Mouse (Mus musculus): ENCODE measurements around the gene Herc2.
A peak's percentile ranks its signal among the peaks of the same experiment; 100 is the strongest.
"Not testable (repeated sequence)": the region's sequence is repeated elsewhere in the genome, so short reads cannot be mapped to it uniquely, and the experiment has no call there.

Gene Herc2

GRCm38 (mm10) chr7:56049831-56050321 is at the start of gene Herc2:
Gene Herc2, plus strand, starts transcription at chr7:56050196.
- DNase-seq, result peak; percentile 100

GRCm38 (mm10) chr7:56010318-56011017 is 39.5 kb upstream of the Herc2 start:
- DNase-seq, result no peak

DNA sequence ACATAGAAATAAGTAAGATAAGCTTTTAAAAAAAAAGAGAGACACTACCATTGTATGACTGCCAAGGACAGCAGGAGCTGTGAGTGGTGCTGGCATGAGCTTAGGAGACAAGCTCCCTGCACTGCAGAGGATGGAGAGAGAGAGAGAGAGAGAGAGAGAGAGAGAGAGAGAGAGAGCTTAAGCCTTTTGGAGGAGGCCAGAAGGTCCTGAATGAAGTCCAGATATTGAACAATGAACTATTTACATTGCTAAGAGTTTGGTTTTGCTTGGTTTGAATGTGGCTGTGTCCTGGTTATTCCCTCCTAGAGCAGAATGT is 39.0 kb upstream of the Herc2 start:
- no peak for DNase-seq

DNA sequence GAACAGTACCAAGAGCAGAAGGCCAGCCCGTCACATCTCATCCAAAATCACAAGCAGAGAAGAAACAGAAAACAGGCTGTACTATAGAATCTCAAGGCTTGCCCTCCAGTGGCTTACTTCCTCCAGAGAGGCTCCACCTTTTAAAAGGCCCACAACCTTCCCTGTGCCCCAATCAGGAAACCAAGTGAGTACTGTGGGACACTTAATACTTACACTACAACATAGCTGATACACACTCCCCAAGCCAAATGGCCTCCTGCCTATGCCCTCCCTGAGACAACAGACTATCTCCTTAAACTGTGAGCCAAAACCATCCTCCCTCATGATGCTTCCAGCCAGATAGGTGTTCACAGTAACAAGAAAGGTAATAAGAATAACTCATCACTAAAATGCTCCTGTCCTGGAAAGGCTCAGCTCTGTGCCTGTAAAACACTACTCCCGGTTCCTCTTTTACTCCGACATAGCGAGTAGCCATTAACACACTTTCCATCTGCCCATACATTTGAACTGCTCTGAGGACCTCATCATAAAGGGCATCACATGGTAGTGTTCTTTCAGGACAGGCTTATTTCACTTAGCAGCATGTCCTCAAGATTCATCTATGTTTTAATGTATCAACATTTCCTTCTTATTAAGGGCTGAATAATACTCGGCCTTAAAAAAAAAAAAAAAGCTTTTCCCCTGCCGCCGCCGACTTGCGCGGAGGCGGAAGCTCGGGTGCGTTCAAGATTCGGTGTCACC is 36.6 kb upstream of the Herc2 start:
- no peak for DNase-seq

DNA sequence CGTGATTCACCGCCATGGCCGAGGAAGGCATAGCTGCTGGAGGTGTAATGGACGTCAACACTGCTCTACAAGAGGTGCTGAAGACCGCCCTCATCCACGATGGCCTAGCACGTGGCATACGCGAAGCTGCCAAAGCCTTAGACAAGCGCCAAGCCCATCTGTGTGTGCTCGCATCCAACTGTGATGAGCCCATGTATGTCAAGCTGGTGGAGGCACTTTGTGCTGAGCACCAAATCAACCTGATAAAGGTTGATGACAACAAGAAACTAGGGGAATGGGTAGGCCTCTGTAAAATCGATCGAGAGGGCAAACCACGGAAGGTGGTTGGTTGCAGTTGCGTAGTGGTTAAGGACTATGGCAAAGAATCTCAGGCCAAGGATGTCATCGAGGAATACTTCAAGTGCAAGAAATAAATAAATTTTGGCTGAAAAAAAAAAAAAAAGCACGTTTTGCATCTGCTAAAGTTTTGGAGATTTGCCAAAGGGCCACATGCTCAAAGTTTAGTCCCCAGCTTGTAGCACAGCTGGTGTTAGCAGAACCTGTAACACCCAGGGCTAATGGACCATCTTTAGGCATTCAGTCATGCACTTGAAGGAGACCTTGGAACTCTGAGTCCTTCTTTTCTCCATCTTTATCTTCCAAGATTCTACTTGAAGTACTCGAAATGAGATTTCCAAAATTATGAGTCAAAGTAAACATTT is 35.8 kb upstream of the Herc2 start:
- not testable (repeated sequence) for DNase-seq

- DNase-seq, result no peak
Measured at GRCm38 (mm10) chr7:56015172-56015571, 34.8 kb upstream of the Herc2 start.

DNA sequence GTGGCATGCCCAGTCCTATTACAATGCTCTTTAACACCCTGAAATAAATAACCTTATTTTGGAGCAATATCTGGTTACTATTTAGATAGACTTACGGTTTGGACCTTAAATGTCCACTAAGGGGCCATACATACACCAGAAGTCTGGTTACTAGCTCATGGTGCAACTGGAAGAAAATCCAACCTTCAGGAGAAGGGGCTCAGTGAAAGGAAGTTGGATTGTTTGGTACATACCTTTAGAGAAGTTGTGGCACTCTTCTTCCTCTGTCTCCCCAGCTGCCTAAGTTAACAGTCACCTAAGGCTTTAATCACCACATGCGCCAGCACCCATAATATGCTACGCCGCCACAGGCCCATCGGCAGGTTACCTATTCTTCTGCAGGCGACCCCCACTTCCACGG is 34.2 kb upstream of the Herc2 start:
- DNase-seq, result no peak

DNA sequence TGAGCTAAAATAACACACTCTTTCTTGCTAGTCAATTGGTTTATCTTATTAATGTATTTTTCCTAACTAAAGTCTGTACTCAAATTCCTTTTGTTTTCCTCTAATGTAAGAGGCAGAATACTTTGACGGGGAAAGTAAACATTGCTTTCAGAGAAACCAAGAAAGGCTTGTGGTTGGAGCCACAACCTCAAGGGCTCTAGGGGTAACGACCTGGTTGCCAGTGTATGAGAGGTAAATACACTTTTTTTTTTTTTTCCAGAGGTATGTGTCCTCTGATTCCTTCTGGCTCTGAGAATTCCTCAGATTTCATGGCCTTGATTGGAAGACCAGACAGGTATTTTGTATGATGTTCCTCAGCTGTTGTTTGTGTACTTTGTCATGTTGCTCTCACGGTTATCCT is 32.2 kb upstream of the Herc2 start:
- DNase-seq, result no peak

GRCm38 (mm10) chr7:56018446-56018971 is 31.5 kb upstream of the Herc2 start:
- no peak for DNase-seq

DNA sequence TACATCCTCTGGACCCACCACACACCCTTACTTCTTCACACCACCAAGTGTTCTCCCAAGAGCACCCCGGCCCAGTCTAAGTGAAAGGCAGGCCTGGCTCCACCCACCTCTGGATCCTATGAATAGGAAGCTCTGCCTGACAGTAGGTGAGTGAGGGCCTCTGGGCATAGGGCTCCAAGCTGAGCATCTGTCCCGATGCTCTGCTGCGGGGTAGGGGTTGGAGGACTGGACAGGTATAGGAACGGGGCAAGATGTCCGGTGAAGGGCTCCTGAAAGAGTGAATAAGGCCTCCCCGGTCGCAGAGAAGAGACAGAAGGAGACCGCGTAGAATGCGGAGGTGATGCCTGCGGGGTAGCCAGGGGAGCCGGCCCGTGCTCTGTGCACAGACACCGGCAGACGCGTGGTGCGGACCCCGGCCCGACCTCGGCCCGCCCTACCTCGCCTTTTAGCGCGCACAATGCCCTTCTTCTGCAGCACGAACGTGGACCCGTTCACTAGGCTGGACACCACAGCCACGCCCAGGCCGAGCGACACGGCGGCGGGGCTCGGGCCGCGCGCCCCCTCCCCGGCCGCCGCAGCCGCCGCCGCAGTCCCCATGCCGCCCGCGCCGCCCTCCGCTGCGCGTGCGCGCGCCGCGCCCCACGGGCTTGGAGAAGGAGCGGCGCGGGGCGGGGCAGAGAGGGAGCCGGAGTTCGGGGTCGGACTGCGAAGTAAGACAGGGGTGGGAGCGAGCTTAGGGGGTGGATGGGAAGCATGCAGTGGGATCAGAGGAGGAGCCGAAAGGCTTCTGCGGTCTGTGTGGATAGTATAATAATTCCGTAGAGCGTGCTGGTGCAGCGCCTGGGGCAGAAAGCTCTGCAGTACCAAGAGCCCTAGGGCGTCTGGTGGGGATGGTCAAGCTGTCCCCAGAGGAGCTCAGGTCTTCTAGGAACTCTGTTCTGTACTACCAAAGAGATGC is 30.7 kb upstream of the Herc2 start:
- DNase-seq, result peak; percentile 73

DNA sequence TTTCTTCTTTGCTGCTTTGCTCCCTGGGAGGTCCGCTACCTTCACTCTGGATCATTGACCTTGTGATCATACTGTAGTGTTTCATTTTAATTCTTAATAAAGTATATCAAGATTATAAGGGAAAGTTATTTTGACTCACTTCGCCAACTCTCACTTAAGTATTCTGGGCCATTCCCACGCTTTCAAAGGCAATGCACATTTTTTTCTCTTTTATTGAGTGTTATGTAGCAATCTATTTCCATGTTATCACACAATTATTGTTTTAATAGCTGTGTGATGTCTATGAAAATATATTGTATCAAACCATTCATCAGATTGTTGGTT is 30.1 kb upstream of the Herc2 start, which contains the start of gene Nipa1:
Gene Nipa1, minus strand, starts transcription at position 25 of the 324 bp plus-strand sequence.
- no peak for DNase-seq

- DNase-seq, result no peak
Measured at GRCm38 (mm10) chr7:56023586-56023985, 26.4 kb upstream of the Herc2 start.

- DNase-seq, result peak; percentile 63
Measured at GRCm38 (mm10) chr7:56042353-56042752, 7.6 kb upstream of the Herc2 start.

GRCm38 (mm10) chr7:56043577-56044266 is 6.3 kb upstream of the Herc2 start:
- DNase-seq, result no peak

DNA sequence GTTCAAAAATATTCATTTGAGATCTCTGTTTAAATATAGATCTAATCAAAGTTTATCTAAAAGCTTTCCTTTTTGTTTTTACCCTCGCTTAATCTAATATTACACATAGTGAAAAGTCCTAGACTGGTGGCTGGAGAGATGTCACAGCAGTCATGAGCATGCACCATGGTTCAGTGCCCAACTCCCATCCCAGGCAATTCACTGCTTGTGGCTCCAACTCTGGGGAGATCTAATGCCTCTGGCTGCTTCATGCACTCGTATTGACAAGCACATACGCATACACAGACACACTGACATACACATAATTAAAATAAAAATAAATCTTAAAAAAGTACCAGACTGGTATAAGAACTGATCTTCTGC is 5.7 kb upstream of the Herc2 start:
- DNase-seq, result no peak

DNA sequence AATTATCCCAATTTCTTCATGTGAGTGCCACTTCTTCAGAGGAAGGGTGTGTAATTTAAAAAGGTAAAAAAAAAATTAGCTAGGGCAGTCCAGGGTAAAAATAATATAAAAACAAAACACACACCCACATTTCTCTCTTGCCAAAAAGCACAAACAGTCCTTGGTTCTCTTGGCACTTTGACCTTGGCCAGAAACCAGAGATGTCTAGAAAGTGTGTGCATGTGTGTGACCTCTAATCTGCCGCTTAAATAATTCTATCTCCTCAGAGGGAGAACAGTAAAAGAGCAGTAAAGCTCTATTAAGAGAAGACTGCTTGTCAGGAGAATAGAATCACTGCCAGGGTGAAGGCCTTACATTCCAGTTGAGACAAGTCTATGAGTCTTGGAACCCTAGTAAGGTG is 2.8 kb upstream of the Herc2 start:
- no peak for DNase-seq

DNA sequence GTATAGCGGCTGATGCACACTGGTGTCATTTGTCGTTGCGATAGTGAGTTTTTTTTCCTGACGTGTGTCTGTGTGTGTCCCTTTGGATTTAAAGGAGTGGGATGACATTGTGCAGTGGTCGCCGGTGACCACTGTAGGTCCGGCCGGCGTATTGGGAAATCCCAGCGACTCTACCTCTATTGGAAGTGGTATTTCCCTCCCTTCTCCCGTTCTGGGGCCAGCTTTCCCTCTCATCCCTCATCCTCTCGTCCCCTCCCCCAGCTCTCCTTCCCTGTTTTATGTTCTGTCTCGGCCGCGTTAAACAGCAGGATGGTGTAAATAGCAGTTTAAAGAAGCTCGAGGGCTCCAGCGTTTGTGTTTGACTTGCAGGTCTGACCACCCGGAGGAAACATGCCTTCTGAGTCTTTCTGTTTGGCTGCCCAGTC is 503 bp downstream of the Herc2 start:
- DNase-seq, result peak; percentile 61

GRCm38 (mm10) chr7:56052996-56053395 is 3.0 kb downstream of the Herc2 start:
- DNase-seq, result no peak

DNA sequence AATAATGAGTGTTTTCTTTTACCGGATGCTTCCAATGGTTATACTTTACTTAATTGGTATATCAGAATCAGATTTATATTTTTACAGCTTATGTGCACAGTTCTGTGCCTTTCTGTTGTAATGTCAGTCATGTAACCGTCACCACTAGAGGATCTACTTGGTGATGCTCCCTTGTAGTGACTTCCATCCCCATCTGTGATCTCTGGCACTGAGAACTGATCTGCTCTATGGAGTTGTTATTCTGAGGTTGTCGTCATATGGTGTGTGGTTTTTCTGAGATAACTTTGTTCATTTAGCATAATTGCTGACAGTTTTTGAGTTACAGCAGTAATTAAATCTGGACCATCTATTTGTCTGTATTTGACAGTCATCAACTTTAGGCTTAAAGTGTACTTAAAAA is 5.3 kb downstream of the Herc2 start:
- DNase-seq, result no peak

- no peak for DNase-seq
Measured at GRCm38 (mm10) chr7:56064876-56065275, 14.9 kb downstream of the Herc2 start.

GRCm38 (mm10) chr7:56066136-56066535 is 16.1 kb downstream of the Herc2 start:
- no peak for DNase-seq

- no peak for DNase-seq
Measured at GRCm38 (mm10) chr7:56066634-56067033, 16.6 kb downstream of the Herc2 start.
